Mouse (Mus musculus) c-Kit-positive CD71-negative TER-119-negative erythroid progenitor cells, embryonic 14.5 days (primary cell): Measurements from ENCODE around the gene Ppp1r27.
"Not testable (repeated sequence)": the region's sequence is repeated elsewhere in the genome, so short reads cannot be mapped to it uniquely, and the experiment has no call there.

Source experiments
- DNase-seq: peaks from one replicate; pipeline ENCODE4 v3.0.0-alpha.2; 2013; ENCODE audit warnings: low read depth

Ppp1r27 gene

GRCm38 (mm10) chr11:120550810-120551440 lies at the start of gene Ppp1r27:
Gene Ppp1r27, minus strand, starts transcription at chr11:120551132.
- DNase-seq: no peak

- DNase-seq: no peak
These were observed 49.8 kb upstream of the Ppp1r27 start for GRCm38 (mm10) chr11:120600716-120601115.

- no peak for DNase-seq
These were observed 48.1 kb upstream of the Ppp1r27 start for GRCm38 (mm10) chr11:120598990-120599549.

GRCm38 (mm10) chr11:120598283-120598989 lies 47.5 kb upstream of the Ppp1r27 start, which contains the start of the genes Alyref and Anapc11:
Gene Alyref, minus strand, starts transcription at chr11:120598365.
Gene Anapc11, plus strand, starts transcription at chr11:120598421.
- peak; percentile 92 for DNase-seq

DNA sequence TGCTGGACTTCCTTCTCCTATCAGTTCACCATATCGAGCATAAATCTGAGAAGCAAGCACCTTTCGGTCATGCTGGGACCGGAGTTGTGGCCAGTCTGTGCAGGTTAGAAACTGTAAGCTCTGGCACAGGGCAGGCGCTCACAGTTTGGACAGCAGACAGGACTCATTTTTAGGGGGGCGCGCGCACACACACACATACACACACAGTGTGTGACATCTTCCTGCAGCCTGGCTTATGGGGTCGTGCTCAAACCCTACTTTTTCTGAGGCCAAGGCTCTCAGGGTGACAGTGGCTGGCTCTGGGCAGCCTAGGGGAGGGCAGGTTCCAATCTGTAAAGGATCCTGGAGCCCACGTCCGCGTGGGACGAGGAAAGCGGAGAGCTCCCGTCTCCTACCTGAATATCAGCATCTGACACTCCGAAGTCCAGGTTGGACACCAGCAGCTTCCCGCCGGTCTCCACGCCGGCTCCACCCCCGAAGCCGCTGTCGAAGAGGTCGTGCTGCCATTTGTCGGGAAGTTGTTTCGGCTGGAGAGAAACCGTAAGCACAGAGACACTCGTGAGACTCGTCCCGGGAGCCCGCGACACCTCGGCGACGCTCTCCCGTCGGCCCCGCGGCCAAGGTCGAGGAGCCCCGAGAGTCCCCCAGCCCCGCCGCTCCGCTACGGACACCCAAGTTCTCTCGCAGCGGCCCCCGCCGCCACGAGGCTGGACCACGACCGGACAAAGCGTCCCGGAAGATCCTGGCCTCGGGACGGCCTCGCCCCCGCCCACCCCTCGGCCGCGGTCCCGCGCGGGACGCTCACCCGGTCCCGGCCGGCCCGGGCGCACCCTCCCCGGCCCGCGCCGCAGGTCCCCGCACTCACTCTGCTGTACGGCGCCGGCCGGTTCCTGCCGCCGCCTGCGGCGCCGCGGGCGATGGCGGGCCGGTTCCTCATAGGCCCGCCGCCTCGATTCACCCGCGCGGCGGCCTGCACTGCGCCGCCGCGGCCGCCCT lies 46.6 kb upstream of the Ppp1r27 start:
- no peak for DNase-seq

GRCm38 (mm10) chr11:120588531-120588930 lies 37.6 kb upstream of the Ppp1r27 start:
- DNase-seq: no peak

- DNase-seq: no peak
These were observed 33.0 kb upstream of the Ppp1r27 start for GRCm38 (mm10) chr11:120583937-120584336.

GRCm38 (mm10) chr11:120582982-120583293 lies 32.0 kb upstream of the Ppp1r27 start:
- not testable (repeated sequence) for DNase-seq

- DNase-seq: no peak
These were observed 31.5 kb upstream of the Ppp1r27 start for GRCm38 (mm10) chr11:120582268-120582981.

- peak; percentile 67 for DNase-seq
These were observed 30.7 kb upstream of the Ppp1r27 start, which contains the start of gene Arhgdia for GRCm38 (mm10) chr11:120581490-120582267. Gene Arhgdia, minus strand, starts transcription at chr11:120581624.

GRCm38 (mm10) chr11:120580871-120581331 lies 30.0 kb upstream of the Ppp1r27 start:
- DNase-seq: no peak

DNA sequence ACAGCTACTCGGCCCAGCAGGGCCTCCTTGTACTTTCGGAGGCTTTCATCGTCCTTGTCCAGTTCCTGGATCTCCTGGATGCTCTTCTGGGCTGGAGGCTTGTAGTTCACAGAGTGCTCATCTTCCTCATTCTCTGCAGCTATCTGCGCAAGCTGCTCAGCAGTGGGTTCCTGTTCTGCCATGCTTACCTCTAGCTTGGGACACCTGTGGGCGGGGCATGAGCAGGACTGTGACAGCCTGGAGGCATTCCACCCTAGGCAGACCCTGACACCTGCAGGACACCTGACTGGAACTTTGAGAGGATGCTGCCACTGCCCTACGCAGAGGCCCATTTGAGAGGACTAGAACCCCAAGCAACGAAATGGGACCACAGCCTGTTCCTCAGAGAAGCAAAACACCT lies 29.3 kb upstream of the Ppp1r27 start:
- no peak for DNase-seq

DNA sequence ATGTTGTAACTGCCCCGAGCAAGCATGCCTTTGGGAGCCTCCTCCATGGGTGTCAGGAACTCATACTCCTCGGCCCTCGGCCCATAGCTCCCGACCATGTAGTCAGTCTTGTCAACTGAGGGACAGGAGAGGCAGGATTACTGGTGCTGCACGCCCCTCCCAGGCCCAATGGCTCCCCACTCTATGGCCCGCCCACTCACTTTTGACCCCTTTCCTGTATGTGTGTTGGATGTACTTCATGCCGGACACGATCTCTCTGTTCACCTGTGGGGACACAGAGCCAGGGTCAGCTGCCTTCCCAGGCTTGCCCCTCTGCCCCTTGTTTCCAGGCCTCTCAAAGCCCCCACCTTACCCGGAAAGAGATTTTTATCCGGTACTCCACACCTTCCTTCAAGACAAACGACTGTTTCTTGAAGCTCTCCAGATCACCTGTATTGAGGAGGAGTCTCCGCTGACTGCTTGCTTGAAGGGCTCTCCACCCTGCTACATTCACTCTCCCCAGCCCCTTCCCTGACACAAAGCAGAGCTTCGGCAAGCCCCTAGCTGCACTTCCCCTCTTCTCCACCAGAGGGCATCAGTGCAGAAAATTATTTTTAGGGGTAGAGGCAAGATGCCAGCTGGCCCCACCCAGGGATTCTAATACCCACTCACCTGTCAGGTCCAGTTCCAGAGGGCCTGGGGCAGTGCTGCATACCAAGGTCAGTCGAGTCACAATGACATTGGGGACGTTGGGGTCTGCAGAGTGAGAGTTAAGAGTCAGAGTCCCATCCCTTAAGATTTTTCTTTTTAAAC lies 28.6 kb upstream of the Ppp1r27 start:
- DNase-seq: peak; percentile 83

- no peak for DNase-seq
These were observed 27.8 kb upstream of the Ppp1r27 start for GRCm38 (mm10) chr11:120578694-120579243.

GRCm38 (mm10) chr11:120578024-120578693 lies 27.2 kb upstream of the Ppp1r27 start:
- no peak for DNase-seq

GRCm38 (mm10) chr11:120577211-120578023 lies 26.5 kb upstream of the Ppp1r27 start:
- DNase-seq: no peak

DNA sequence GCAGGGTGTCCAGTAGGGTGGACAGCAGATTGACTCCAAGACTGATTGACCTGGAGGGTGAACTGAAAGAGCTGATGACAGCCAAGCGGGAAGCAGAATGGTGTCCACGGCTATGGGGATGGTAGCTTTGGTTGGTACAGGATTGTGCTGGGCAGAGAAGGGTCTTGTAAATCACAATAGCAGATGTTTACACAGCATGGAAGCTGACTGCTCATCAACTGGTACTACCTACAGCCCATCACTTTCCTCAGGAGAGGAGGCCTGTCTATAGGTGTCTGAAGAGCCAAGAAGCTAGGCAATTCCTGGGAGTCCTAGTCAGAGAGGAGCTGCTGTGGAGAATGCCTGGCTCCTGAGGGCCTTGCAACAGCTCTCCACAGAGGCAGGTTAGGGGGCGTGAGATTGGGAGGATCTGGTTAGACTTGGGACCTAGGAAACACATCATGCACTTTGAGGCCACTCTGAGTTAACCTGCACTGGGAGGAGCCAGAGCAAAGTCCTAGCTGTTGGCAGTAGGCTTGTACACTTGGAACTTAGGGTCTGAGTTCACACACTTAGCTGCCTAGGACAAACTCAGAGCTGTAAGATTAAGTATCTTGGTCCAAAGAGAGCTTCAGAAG lies 25.5 kb upstream of the Ppp1r27 start:
- no peak for DNase-seq
